Mouse (Mus musculus) embryonic facial prominence, embryonic 15.5 days (tissue): ENCODE measurements around the gene Kank2. TPM values are rescaled to one million over a fixed set of nuclear protein-coding genes. Genes with fewer than 3 reads are reported as not detected.

Source experiments
- ATAC-seq: fragments of 200-750 bp; cut with Nextera tagmentation; 2 replicates; pipeline ENCODE4 v1.8.0; 2017; ENCODE audit warnings: low read depth, moderate TSS enrichment; ENCODE audit not compliant: insufficient number of reproducible peaks, low FRiP score, low TSS enrichment
- H3K27ac ChIP-seq: fragments of 300-500 bp; sonication (generic); replicated peaks from 2 replicates; pipeline ENCODE4 v1.5.1; 2015; ENCODE audit warnings: mild to moderate bottlenecking, inconsistent platforms
- H3K27me3 ChIP-seq: fragments of 300-500 bp; sonication (generic); 2 replicates; pipeline ENCODE4 v1.6.1; 2015; ENCODE audit warnings: inconsistent platforms
- H3K36me3 ChIP-seq: fragments of 300-500 bp; sonication (generic); 2 replicates; pipeline ENCODE4 v1.6.1; 2015; ENCODE audit warnings: mild to moderate bottlenecking, inconsistent platforms
- H3K4me1 ChIP-seq: fragments of 300-500 bp; sonication (generic); 2 replicates; pipeline ENCODE4 v1.6.1; 2015; ENCODE audit warnings: inconsistent platforms
- H3K4me2 ChIP-seq: fragments of 300-500 bp; sonication (generic); replicated peaks from 2 replicates; pipeline ENCODE4 v1.6.1; 2015; ENCODE audit warnings: mild to moderate bottlenecking, inconsistent platforms
- H3K4me3 ChIP-seq: fragments of 300-500 bp; sonication (generic); replicated peaks from 2 replicates; pipeline ENCODE4 v1.5.1; 2015; ENCODE audit warnings: mild to moderate bottlenecking, inconsistent platforms
- H3K9ac ChIP-seq: fragments of 300-500 bp; sonication (generic); 2 replicates; pipeline ENCODE4 v1.6.1; 2015; ENCODE audit warnings: inconsistent platforms
- H3K9me3 ChIP-seq: fragments of 300-500 bp; sonication (generic); replicated peaks from 2 replicates; pipeline ENCODE4 v1.6.1; 2016; ENCODE audit warnings: inconsistent platforms
- WGBS: fragments of 180-500 bp; shearing (Covaris S2); methylation state at CpG from one replicate; pipeline ENCODE4 v1.1.7; 2015; 5-methylcytosine and 5-hydroxymethylcytosine counted together
- polyA plus RNA-seq: library from polyadenylated mRNA; unstranded; fragments of >200 nt; fragmentation: Nextera tagmentation; extraction: Ambion mirVana; gene quantifications from 2 replicates; pipeline ENCODE4 v1.2.1, GENCODE M21; 2015

Gene Kank2
- polyA plus RNA-seq, 1 experiment from 2014 or later = 26.2 TPM

DNA sequence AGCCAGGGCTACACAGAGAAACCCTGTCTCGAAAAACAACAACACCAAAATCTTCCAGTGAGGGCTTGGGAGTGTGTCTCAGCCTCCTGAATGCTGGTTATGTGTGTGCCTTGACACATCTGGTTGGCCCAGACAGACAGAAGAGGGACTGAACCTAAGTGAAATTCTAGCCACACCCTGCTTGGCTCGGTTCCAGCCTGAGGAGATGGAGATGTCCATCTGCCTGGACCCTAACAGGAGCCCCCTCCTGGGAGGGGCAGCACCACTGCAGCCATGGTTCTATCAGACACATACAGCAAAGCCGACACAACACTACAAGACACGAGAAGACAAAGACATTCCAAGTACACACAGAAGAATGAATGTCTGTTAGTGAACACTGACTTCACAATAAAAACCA lies 19.6 kb upstream of the Kank2 start:
- H3K27me3 ChIP-seq = no peaks in the 10 kb centered on the region
- no peak overlapping the region for H3K27ac ChIP-seq
- no peak overlapping the region for H3K9ac ChIP-seq
- H3K4me1 ChIP-seq = no peaks in the 10 kb centered on the region
- no peak overlapping the region for H3K4me3 ChIP-seq
- H3K9me3 ChIP-seq = no peaks in the 10 kb centered on the region
- WGBS = 80% methylated on average over 4 of the region's 4 CpGs
- no peak for ATAC-seq
- H3K36me3 ChIP-seq = peaks cover 53% of the 10 kb centered on the region
- no peak overlapping the region for H3K4me2 ChIP-seq

GRCm38 (mm10) chr9:21816716-21817305 lies 18.3 kb upstream of the Kank2 start:
- Histone ChIP-seq H3K4me2 (no peak overlapping the region), H3K36me3 (peaks cover 63% of the 10 kb centered on the region), H3K27ac (no peak overlapping the region), H3K9me3 (no peaks in the 10 kb centered on the region), H3K9ac (no peak overlapping the region), H3K4me1 (no peaks in the 10 kb centered on the region), H3K4me3 (no peak overlapping the region), H3K27me3 (no peaks in the 10 kb centered on the region)
- no peak for ATAC-seq
- 77% methylated on average over 9 of the region's 9 CpGs for WGBS

DNA sequence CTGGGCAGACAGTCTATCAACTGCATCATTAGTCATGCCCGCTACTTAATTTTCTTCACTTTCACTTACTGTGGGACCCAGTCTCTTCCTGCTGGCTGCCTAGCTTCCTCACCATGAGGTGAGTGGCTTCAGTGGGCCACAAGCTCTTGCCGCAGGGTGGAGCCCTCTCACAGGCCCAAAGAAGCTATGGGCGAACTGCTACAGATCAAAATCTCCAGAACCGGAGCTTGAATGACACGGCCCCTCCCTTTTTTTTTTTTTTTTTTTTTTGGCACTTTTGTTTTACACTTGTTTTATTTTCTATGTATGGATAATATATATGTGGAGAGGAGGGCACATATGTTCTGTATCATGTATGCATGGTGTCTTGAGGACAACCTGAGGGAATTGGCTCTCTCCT lies 12.6 kb upstream of the Kank2 start:
- 84% methylated on average over 5 of the region's 5 CpGs for WGBS
- Histone ChIP-seq H3K27me3 (no peaks in the 10 kb centered on the region), H3K4me1 (no peaks in the 10 kb centered on the region), H3K4me3 (no peak overlapping the region), H3K27ac (no peak overlapping the region), H3K9me3 (no peaks in the 10 kb centered on the region), H3K4me2 (no peak overlapping the region), H3K9ac (no peak overlapping the region), H3K36me3 (peaks cover 53% of the 10 kb centered on the region)
- no peak for ATAC-seq

DNA sequence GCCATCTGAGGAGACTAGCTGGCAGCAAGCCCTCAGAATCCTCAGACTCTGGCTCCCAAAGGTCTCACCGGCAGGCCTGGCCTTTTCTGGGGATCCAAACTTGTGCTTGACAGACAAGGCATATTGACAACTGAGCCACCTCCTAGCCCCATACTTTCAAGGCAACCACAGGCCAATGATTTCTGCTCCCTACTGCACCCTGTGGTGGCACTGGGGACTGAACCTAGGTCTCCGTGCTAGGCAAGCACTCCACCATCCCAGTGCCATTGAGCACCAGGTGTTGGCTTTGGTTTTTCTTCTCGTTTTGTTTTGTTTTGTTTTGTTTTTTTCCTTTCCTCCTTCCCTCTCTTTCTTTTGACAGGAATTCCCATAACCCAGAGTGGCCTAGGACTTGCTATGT lies 10.0 kb upstream of the Kank2 start:
- ATAC-seq = no peak
- H3K9ac ChIP-seq = no peak overlapping the region
- H3K9me3 ChIP-seq = no peaks in the 10 kb centered on the region
- no peak overlapping the region for H3K4me2 ChIP-seq
- H3K4me3 ChIP-seq = no peak overlapping the region
- 59% methylated on average over 3 of the region's 3 CpGs for WGBS
- no peaks in the 10 kb centered on the region for H3K27me3 ChIP-seq
- H3K4me1 ChIP-seq = peaks cover 11% of the 10 kb centered on the region
- peaks cover 31% of the 10 kb centered on the region for H3K36me3 ChIP-seq
- no peak overlapping the region for H3K27ac ChIP-seq

DNA sequence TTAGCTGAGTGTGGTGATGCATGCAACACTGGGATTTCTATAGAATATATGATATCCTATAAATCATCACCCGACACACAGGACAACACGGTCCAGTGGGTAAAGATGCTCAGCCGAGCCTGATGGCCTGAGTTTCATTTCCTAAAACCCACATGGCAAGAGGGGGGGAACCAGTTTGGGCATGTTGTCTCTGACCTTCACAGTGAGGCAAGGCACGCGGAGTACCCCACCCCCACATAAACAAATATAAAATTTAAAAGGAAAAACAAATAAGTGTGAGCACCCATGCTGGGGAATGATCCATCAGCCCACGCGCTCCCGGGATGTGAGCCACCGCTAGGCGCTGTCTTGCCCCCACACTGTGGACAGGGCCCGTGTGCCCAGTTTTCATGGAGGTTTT lies 8.4 kb upstream of the Kank2 start:
- Histone ChIP-seq H3K9me3 (no peaks in the 10 kb centered on the region), H3K4me3 (no peak overlapping the region), H3K36me3 (peaks cover 17% of the 10 kb centered on the region; the same call in 1 of the 2 replicates), H3K4me1 (peaks cover 11% of the 10 kb centered on the region), H3K27me3 (no peaks in the 10 kb centered on the region), H3K9ac (no peak overlapping the region), H3K27ac (no peak overlapping the region), H3K4me2 (no peak overlapping the region)
- WGBS = 81% methylated on average over 11 of the region's 11 CpGs
- ATAC-seq = no peak

DNA sequence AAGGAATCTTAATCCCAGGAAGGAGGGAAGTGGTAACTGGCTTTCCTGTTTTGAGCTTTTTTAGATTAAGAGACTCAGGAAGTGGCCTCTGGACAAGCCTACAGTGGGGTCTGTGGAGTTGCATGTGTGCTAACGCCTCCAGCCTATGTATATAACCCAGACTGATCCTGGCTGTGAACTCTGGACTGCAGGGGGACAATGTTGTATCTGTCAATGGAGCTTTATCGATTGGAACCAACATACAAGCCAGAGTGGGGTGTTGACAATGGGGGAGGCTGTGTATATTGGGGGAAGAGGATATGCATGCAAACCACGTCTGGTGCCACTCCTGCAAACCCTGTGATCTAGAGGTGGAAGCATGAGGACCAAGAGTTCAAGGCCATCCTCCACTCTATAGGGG lies 7.8 kb upstream of the Kank2 start:
- Histone ChIP-seq H3K4me1 (peaks cover 11% of the 10 kb centered on the region), H3K9ac (no peak overlapping the region), H3K36me3 (peaks cover 16% of the 10 kb centered on the region; the same call in 1 of the 2 replicates), H3K4me2 (no peak overlapping the region), H3K27ac (no peak overlapping the region), H3K9me3 (no peaks in the 10 kb centered on the region), H3K27me3 (no peaks in the 10 kb centered on the region), H3K4me3 (no peak overlapping the region)
- ATAC-seq = no peak
- WGBS = 61% methylated on average over 3 of the region's 3 CpGs

GRCm38 (mm10) chr9:21803986-21804644 lies 5.6 kb upstream of the Kank2 start:
- peak; percentile 87 for ATAC-seq
- Histone ChIP-seq H3K4me1 (peaks cover 11% of the 10 kb centered on the region), H3K27ac (peak overlapping the region; percentile 31; the same call in 1 of the 2 replicates), H3K27me3 (no peaks in the 10 kb centered on the region), H3K36me3 (0 out of 2 replicates have a peak, but pooled peaks cover 11% of the 10 kb centered on the region), H3K9me3 (no peaks in the 10 kb centered on the region), H3K9ac (no peak overlapping the region), H3K4me3 (no peak overlapping the region), H3K4me2 (peak overlapping the region; percentile 31)
- WGBS = 30% methylated on average over 13 of the region's 13 CpGs

DNA sequence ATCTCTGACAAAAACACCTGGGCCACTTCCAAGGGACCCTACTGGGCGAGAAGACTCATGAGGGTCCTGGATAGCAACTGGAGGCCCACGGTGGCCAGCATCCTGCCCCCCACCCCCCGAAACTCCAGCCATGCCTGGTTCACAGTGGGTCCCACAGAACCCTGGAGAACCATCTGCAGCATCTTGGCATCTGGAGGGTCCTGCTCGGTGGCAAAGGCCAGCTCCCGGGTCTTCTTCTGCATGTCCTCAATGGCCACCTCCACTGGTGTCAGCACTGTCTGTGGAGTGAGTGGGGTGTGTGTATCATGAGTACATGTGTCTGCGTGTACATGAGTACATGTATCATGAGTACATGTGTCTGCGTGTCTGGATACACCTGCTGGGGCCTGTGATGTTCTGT lies 3.0 kb upstream of the Kank2 start:
- no peaks in the 10 kb centered on the region for H3K27me3 ChIP-seq
- 88% methylated on average over 7 of the region's 7 CpGs for WGBS
- H3K9me3 ChIP-seq = no peaks in the 10 kb centered on the region
- peaks cover 26% of the 10 kb centered on the region for H3K4me1 ChIP-seq
- H3K9ac ChIP-seq = no peak overlapping the region
- no peak for ATAC-seq
- no peak overlapping the region for H3K27ac ChIP-seq
- H3K4me3 ChIP-seq = no peak overlapping the region
- H3K36me3 ChIP-seq = 0 out of 2 replicates have a peak, but pooled peaks cover 8% of the 10 kb centered on the region
- no peak overlapping the region for H3K4me2 ChIP-seq

- H3K9me3 ChIP-seq = no peaks in the 10 kb centered on the region
- no peak overlapping the region for H3K27ac ChIP-seq
- ATAC-seq = no peak
- H3K36me3 ChIP-seq = 0 out of 2 replicates have a peak, but pooled peaks cover 8% of the 10 kb centered on the region
- 72% methylated on average over 7 of the region's 7 CpGs for WGBS
- no peak overlapping the region for H3K4me2 ChIP-seq
- peaks cover 31% of the 10 kb centered on the region for H3K4me1 ChIP-seq
- no peaks in the 10 kb centered on the region for H3K27me3 ChIP-seq
- no peak overlapping the region for H3K4me3 ChIP-seq
- no peak overlapping the region for H3K9ac ChIP-seq
Observed at GRCm38 (mm10) chr9:21801121-21801520, 2.6 kb upstream of the Kank2 start.

GRCm38 (mm10) chr9:21799010-21799350 lies 436 bp upstream of the Kank2 start:
- ATAC-seq = no peak
- Histone ChIP-seq H3K36me3 (peaks cover 25% of the 10 kb centered on the region), H3K4me2 (peak overlapping the region; percentile 69), H3K27ac (peak overlapping the region; percentile 96), H3K4me3 (peak overlapping the region; percentile 87), H3K4me1 (peaks cover 42% of the 10 kb centered on the region), H3K27me3 (no peaks in the 10 kb centered on the region), H3K9ac (peak overlapping the region; percentile 93; the same call in 1 of the 2 replicates), H3K9me3 (no peaks in the 10 kb centered on the region)
- 54% methylated on average over 3 of the region's 3 CpGs for WGBS

DNA sequence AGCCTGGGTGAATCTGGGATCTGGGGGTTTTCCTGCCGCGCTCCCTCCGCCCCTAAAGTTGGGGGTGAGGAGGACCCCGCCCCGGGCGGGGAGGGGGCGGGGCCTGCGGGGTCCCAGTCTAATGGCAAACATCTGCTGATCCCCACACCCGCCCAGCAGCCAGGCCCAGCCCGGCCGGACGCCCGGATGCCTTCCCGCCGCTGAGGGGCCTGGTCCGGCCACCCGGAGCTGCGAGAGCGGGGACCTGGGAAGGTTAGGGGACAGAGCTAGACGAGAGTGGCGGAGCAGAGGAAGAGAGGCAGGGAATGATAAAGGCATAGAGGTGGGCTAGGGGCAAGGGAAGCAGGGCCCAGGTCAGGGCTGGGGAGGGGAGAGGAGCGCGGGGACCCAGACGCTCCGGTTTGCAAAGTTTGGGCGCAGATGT lies 611 bp downstream of the Kank2 start:
- peak; percentile 70 for ATAC-seq
- H3K27me3 ChIP-seq = no peaks in the 10 kb centered on the region
- 0% methylated on average over 26 of the region's 26 CpGs for WGBS
- peak overlapping the region; percentile 87 for H3K4me3 ChIP-seq
- peak overlapping the region; percentile 69 for H3K4me2 ChIP-seq
- H3K9ac ChIP-seq = peak overlapping the region; percentile 93
- peaks cover 45% of the 10 kb centered on the region for H3K4me1 ChIP-seq
- H3K36me3 ChIP-seq = peaks cover 36% of the 10 kb centered on the region
- peak overlapping the region; percentile 96 for H3K27ac ChIP-seq
- no peaks in the 10 kb centered on the region for H3K9me3 ChIP-seq

- ATAC-seq = no peak
- Histone ChIP-seq H3K4me2 (peak overlapping the region; percentile 69), H3K9me3 (no peaks in the 10 kb centered on the region), H3K9ac (no peak overlapping the region), H3K4me1 (peaks cover 55% of the 10 kb centered on the region), H3K36me3 (peaks cover 38% of the 10 kb centered on the region), H3K4me3 (peak overlapping the region; percentile 87), H3K27ac (peak overlapping the region; percentile 73), H3K27me3 (no peaks in the 10 kb centered on the region)
- WGBS = 39% methylated on average over 3 of the region's 3 CpGs
Observed at GRCm38 (mm10) chr9:21796919-21797318, 1.6 kb downstream of the Kank2 start.
